Mouse (Mus musculus): ENCODE results near the gene Sync. TPM values are rescaled to one million over a fixed set of nuclear protein-coding genes. Genes with fewer than 3 reads are reported as not detected.

The Sync gene
- total and polyA plus RNA-seq, 2 experiments from 2014 or later = 1.1 to 2.6 TPM

- Histone ChIP-seq H3K9ac (replicated peaks; ENCODE audit: low read length, poor library complexity, severe bottlenecking) (no peak overlapping the region), H3K27me3 (ENCODE audit: insufficient read depth, low read length) (no peaks in the 10 kb centered on the region), H3K4me3 (ENCODE audit: low read depth, low read length) (no peak overlapping the region; the same call in 1 of the 2 replicates), H3K4me1 (ENCODE audit: insufficient read depth, low read length) (0 out of 2 replicates have a peak, but pooled peaks cover 11% of the 10 kb centered on the region), H3K4me2 (ENCODE audit: low read depth, low read length, poor library complexity, severe bottlenecking) (no peak overlapping the region; the same call in 1 of the 2 replicates), H3K9me3 (ENCODE audit: low read length) (no peaks in the 10 kb centered on the region), H3K27ac (ENCODE audit: low read depth, low read length) (no peak overlapping the region), H3K36me3 (ENCODE audit: insufficient read depth, low read length) (no peaks in the 10 kb centered on the region; the same call in none of the 2 replicates)
- DNase-seq (ENCODE audit: low spot score) (no peak), ATAC-seq (ENCODE audit: low FRiP score) (no peak)
- 48% methylated on average over 1 of the region's 1 CpGs for WGBS
- TF ChIP-seq CTCF (IDR thresholded peaks at IDR 0.05) = no peak; the same call in 1 of the 2 replicates
Measured at GRCm38 (mm10) chr4:129332846-129333245, 45.4 kb downstream of the Sync start.

- H3K4me2 ChIP-seq (ENCODE audit: low read depth, low read length, poor library complexity, severe bottlenecking) = peak overlapping the region; percentile 66
- peak overlapping the region; percentile 87 for H3K9ac ChIP-seq (replicated peaks; ENCODE audit: low read length, poor library complexity, severe bottlenecking)
- H3K27me3 ChIP-seq (ENCODE audit: insufficient read depth, low read length) = no peaks in the 10 kb centered on the region
- H3K36me3 ChIP-seq (ENCODE audit: insufficient read depth, low read length) = no peaks in the 10 kb centered on the region
- H3K27ac ChIP-seq (ENCODE audit: low read depth, low read length) = peak overlapping the region; percentile 95
- 0% methylated on average over 62 of the region's 62 CpGs for WGBS
- H3K9me3 ChIP-seq (ENCODE audit: low read length) = no peaks in the 10 kb centered on the region
- ATAC-seq (ENCODE audit: low FRiP score) = no peak; the same call in 1 of the 2 replicates
- 0 out of 2 replicates have a peak, but pooled peaks cover 11% of the 10 kb centered on the region for H3K4me1 ChIP-seq (ENCODE audit: insufficient read depth, low read length)
- H3K4me3 ChIP-seq (ENCODE audit: low read depth, low read length) = peak overlapping the region; percentile 94
- DNase-seq (ENCODE audit: low spot score) = no peak
- no peak for TF ChIP-seq CTCF (IDR thresholded peaks at IDR 0.05)
Measured at GRCm38 (mm10) chr4:129334677-129335215, 47.3 kb downstream of the Sync start.

- 0 out of 2 replicates have a peak, but pooled peaks cover 11% of the 10 kb centered on the region for H3K4me1 ChIP-seq (ENCODE audit: insufficient read depth, low read length)
- H3K36me3 ChIP-seq (ENCODE audit: insufficient read depth, low read length) = no peaks in the 10 kb centered on the region
- peak; percentile 97 for ATAC-seq (ENCODE audit: low FRiP score)
- peak within 1 kb of the TSS; percentile 94 for H3K4me3 ChIP-seq (ENCODE audit: low read depth, low read length)
- H3K27ac ChIP-seq (ENCODE audit: low read depth, low read length) = peak within 1 kb of the TSS; percentile 97
- H3K9ac ChIP-seq (replicated peaks; ENCODE audit: low read length, poor library complexity, severe bottlenecking) = peak within 1 kb of the TSS; percentile 87
- WGBS = under 1% methylated on average over 72 of the region's 73 CpGs
- H3K9me3 ChIP-seq (ENCODE audit: low read length) = no peaks in the 10 kb centered on the region
- TF ChIP-seq CTCF (IDR thresholded peaks at IDR 0.05) = peak; percentile 47
- peak; percentile 100 for DNase-seq (ENCODE audit: low spot score)
- peak within 1 kb of the TSS; percentile 83 for H3K4me2 ChIP-seq (ENCODE audit: low read depth, low read length, poor library complexity, severe bottlenecking)
- no peaks in the 10 kb centered on the region for H3K27me3 ChIP-seq (ENCODE audit: insufficient read depth, low read length)
Measured at GRCm38 (mm10) chr4:129335216-129336074, 48.0 kb downstream of the Sync start, which contains the start of the genes Rbbp4 and Zbtb8os. Gene Rbbp4, minus strand, starts transcription at chr4:129335370. Gene Zbtb8os, plus strand, starts transcription at chr4:129335695.

- peak; percentile 6 for DNase-seq (ENCODE audit: low spot score)
- Histone ChIP-seq H3K4me2 (ENCODE audit: low read depth, low read length, poor library complexity, severe bottlenecking) (peak overlapping the region; percentile 83), H3K36me3 (ENCODE audit: insufficient read depth, low read length) (no peaks in the 10 kb centered on the region), H3K9me3 (ENCODE audit: low read length) (no peaks in the 10 kb centered on the region), H3K4me1 (ENCODE audit: insufficient read depth, low read length) (0 out of 2 replicates have a peak, but pooled peaks cover 11% of the 10 kb centered on the region), H3K4me3 (ENCODE audit: low read depth, low read length) (peak overlapping the region; percentile 94), H3K9ac (replicated peaks; ENCODE audit: low read length, poor library complexity, severe bottlenecking) (peak overlapping the region; percentile 50), H3K27ac (ENCODE audit: low read depth, low read length) (peak overlapping the region; percentile 97), H3K27me3 (ENCODE audit: insufficient read depth, low read length) (no peaks in the 10 kb centered on the region)
- TF ChIP-seq CTCF (IDR thresholded peaks at IDR 0.05) = no peak
- ATAC-seq (ENCODE audit: low FRiP score) = no peak
- 54% methylated on average over 14 of the region's 14 CpGs for WGBS
Measured at GRCm38 (mm10) chr4:129336291-129336690, 48.9 kb downstream of the Sync start.

- Histone ChIP-seq H3K9ac (replicated peaks; ENCODE audit: low read length, poor library complexity, severe bottlenecking) (no peak overlapping the region), H3K27me3 (ENCODE audit: insufficient read depth, low read length) (no peaks in the 10 kb centered on the region), H3K4me3 (ENCODE audit: low read depth, low read length) (no peak overlapping the region), H3K9me3 (ENCODE audit: low read length) (no peaks in the 10 kb centered on the region), H3K4me2 (ENCODE audit: low read depth, low read length, poor library complexity, severe bottlenecking) (no peak overlapping the region), H3K27ac (ENCODE audit: low read depth, low read length) (no peak overlapping the region), H3K36me3 (ENCODE audit: insufficient read depth, low read length) (peaks cover 7% of the 10 kb centered on the region), H3K4me1 (ENCODE audit: insufficient read depth, low read length) (no peaks in the 10 kb centered on the region)
- 98% methylated on average over 3 of the region's 3 CpGs for WGBS
- no peak for TF ChIP-seq CTCF (IDR thresholded peaks at IDR 0.05)
- no peak for DNase-seq (ENCODE audit: low spot score)
- no peak for ATAC-seq (ENCODE audit: low FRiP score)
Measured at GRCm38 (mm10) chr4:129339743-129340142, 52.3 kb downstream of the Sync start.

Measured in midbrain, postnatal 0 days (tissue).